Mouse (Mus musculus): ENCODE results near the gene Abhd16a.

Abhd16a gene

GRCm38 (mm10) chr17:35088825-35089644 is at the start of gene Abhd16a:
Gene Abhd16a (plus strand): TSS chr17:35089263.
- DNase-seq = peak; percentile 95

DNA sequence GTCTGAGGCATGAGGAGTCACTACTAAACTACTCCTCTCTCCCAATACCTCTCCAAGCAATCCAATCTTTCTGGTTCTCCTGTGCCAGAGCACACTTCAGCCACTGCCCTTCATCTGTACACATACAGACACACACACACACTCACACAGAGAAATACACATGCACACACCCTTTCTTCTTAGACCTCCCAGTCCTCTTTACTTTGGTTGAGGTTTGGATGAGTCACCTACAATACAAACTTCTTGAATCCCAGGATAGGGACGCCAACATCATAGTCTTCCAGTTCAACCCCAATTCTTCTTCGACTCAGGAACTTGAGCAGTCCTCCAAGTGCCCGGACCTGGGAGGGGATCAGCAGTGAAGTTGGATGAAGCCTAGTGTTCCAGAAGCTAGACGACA is 45.3 kb upstream of the Abhd16a start:
- no peak for DNase-seq

DNA sequence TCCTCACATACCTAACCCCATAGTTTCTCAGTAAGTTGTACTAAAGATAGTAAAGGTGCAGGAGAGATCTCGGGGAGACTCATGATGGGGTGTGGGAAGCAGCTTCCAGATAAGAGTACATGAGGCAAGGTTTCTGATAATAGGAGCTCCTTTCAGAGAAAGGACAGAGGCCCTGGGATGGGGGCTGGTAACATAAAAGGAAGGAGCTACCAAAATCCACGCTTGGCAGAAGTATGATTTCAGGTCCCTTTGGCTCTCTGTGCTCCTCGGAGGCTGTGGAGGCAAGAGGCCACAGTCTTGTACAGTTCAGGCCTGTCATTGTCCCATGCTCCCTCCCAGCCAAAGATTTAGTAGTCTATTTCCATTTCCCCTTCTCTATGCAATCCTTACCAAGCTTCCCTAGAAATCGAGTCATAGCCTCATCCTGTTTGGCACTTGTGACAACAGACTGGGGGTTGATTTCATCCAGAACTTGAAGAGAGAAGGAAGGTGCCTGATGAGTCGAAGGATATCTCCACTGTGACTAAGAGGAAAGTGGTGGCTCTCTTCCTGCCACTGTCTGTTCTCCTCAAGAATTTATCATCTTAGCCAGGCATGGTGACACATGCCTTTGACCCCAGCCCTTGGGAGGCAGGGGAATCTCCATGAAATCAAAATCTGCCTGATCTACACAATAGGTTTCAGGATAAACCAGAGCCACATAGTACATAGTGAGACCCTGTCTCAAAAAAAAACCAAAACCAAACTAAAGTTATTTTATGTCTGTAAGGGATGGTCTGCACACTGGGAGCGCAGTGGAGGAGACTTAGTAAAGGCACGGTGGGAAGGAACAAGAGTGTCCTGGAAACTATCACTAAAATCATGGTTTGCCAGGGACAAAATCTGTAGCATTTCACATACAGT is 43.9 kb upstream of the Abhd16a start:
- DNase-seq = peak; percentile 5

GRCm38 (mm10) chr17:35045807-35046680 is 43.0 kb upstream of the Abhd16a start:
- DNase-seq = peak; percentile 39

DNA sequence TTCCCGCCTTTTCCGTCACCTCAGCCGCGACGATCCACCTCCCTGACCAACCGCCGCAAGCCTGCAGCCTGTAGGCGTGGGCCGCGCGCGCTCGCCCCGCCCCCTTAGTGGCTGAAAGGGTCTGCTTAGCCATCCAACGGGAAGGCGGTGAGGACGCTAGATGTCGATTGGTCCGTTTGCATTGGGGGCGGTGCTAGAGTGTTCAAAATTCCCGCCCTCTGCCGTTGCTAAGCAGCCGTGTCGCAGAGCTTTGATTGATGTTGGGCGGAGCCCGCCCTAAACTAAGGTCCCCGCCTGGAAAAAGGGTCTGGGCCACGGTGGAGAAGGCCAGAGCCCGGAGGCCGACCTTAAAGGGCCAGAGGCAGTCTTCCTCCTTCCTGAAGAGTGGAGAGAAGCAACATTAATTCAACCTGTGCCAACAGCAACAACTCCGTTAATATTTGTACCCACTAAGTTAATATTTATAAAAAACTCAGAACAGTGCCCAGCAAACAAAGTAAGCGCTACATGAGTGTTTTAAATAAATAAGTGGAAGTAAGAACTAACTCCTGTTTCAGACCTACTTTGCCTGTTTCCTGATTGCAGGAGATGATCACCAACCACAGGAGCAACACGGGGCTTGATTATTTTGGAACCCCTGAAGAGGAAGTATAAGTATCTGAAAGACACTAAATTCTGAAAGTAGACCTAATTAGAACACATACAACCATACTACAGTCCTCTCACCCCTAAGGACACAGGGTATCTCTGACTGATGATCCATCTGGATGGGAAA is 42.2 kb upstream of the Abhd16a start, which contains the start of gene Msh5:
Gene Msh5, minus strand, starts transcription at position 65 of the 775 bp plus-strand sequence.
- DNase-seq = peak; percentile 94

GRCm38 (mm10) chr17:35047688-35048087 is 41.4 kb upstream of the Abhd16a start:
- no peak for DNase-seq

GRCm38 (mm10) chr17:35048149-35048931 is 40.7 kb upstream of the Abhd16a start:
- DNase-seq = peak; percentile 7

GRCm38 (mm10) chr17:35048932-35049440 is 40.1 kb upstream of the Abhd16a start:
- DNase-seq = no peak

DNA sequence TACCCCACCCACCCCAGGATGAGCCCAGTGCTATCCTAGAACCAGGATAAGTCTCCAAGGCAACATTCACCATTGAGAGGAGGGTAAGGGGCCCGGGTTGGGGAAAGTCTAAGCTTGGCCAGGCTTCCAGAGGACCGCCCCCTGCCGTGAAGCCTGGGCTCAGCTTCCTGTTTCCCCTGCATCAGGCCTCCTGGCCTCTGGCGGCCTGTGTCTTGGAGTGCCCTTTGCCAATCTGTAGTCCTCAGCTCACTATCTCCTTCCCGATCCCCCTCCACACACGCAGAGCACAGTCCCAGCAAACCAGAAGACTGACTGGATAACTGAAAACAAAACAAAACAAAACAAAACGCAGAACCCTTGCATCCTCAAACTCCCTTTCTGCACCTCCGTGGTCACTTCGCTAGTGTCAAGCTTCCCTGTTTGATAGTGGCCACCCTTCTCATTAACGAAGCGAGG is 39.5 kb upstream of the Abhd16a start, which contains the start of gene Clic1:
Gene Clic1, plus strand, starts transcription at position 406 of the 456 bp plus-strand sequence.
- no peak for DNase-seq

- peak; percentile 40 for DNase-seq
These were observed 38.8 kb upstream of the Abhd16a start for GRCm38 (mm10) chr17:35050126-35050750.

DNA sequence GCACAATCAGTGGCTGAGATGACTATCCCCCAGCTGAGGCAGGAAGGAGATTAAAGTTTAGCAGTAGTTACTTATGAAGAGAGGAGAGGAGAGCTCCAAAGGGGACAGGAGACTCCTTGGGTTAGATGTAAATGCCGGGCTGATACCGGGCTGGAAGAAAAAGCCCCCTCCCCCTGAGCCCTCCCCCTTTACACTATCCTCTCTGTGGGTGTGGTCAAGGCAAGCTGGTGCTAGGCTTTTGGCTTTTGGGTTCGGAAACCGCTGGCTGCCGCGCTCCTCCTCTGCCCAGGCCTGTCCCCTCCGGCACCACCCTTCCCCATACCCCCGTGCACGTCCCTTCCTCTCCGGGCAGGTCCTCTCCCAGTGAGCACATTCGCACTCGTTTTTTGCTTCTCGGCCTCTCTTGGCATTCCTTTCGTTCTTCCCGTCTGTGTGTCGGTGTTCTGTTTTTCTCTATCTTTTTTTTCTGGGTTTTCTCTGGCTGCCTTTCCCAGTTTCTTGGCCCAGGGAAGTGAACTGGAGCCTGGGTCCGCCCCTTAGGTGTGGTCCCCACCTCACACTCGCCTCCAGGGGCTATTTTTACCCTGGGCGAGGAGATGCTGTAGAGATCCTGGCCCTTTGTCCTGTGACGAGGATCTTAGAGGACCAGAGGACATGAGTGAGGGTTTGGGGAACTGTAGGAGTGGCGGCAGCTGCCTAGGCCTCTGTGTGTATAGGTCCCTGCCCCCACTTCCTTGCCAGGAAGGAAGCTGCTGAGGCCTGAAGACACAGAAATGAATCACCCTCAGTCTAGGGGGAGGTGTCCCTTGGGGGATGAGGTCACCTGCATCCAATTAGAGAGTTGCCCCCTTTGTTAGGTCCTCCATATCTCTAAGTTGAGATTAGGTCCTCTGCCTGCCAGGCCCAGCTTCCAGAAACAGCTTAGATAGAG is 37.6 kb upstream of the Abhd16a start:
- DNase-seq = peak; percentile 52

DNA sequence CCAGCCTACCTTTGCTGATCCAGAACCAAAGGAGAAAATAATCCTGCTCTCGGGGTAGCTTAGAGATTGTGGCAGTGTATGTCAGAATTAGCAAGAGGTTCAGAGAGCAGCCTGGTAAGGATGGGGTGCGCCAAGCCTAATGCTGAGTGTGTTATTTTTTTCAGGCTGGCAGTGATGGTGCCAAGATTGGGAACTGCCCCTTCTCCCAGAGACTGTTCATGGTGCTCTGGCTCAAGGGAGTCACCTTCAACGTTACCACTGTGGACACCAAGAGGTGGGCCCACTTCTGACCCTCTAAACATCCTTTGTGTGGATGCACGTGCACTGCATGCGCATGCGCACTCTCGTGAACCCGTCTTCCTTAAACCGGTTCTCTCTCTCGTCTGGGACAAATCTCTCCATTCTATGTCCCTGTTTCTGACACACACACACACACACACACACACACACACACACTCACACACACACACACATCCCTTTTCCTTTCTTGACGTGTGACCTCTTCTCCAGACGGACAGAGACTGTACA is 36.7 kb upstream of the Abhd16a start:
- no peak for DNase-seq

DNA sequence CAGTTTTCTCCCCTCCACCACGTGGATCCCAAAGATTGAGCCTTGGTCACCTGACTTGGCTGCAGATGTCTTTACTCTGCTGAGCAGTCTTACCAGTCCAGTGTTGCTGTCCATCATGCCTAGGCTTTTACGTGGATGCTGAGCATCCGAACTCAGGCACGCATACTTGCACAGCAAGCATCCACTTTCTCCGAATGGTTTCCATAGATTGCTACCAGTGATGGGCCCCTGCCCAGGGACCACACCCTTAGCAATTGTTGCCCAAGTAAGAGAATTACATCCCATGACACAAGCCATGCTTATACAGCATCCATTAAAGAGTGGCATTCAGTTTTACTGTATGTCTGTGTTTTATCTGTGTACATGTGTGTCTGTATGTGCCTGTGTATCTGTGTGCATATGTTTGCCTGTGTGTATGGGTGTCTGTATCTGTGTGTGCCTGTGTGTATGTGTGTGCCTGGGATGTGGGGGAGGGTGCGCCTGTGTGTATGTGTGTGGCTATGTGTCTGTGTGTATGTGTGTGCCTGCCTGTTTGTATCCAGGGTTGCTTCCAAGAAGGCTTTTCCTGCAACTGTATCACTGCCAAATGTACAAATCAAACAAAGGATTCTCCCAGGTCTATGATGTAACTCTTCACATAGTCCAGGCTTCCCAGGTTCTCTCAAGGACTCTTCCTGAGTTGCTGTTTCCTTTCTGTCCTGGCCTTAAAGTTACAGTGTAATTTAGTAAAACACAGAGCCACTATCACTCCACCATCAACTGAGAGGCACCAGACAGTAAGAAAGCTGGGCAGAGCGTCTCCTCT is 33.2 kb upstream of the Abhd16a start:
- no peak for DNase-seq

- DNase-seq = no peak
These were observed 32.0 kb upstream of the Abhd16a start for GRCm38 (mm10) chr17:35057090-35057489.

DNA sequence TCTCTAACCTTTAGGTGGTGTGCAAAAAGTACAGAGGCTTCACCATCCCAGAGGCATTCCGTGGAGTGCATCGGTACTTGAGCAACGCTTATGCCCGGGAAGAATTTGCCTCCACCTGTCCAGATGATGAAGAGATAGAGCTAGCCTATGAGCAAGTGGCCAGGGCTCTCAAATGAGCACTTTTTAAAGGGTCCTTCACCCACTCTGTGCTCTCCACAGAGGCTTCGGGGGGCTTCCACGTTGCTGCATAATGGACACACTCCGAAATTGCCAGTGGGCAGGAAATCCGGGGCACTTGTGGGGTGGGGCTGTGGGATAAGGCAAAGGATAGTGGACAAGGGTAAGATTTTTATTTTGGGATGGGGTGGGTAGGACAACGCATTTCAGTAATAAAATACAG is 30.7 kb upstream of the Abhd16a start:
- DNase-seq = peak; percentile 28

DNA sequence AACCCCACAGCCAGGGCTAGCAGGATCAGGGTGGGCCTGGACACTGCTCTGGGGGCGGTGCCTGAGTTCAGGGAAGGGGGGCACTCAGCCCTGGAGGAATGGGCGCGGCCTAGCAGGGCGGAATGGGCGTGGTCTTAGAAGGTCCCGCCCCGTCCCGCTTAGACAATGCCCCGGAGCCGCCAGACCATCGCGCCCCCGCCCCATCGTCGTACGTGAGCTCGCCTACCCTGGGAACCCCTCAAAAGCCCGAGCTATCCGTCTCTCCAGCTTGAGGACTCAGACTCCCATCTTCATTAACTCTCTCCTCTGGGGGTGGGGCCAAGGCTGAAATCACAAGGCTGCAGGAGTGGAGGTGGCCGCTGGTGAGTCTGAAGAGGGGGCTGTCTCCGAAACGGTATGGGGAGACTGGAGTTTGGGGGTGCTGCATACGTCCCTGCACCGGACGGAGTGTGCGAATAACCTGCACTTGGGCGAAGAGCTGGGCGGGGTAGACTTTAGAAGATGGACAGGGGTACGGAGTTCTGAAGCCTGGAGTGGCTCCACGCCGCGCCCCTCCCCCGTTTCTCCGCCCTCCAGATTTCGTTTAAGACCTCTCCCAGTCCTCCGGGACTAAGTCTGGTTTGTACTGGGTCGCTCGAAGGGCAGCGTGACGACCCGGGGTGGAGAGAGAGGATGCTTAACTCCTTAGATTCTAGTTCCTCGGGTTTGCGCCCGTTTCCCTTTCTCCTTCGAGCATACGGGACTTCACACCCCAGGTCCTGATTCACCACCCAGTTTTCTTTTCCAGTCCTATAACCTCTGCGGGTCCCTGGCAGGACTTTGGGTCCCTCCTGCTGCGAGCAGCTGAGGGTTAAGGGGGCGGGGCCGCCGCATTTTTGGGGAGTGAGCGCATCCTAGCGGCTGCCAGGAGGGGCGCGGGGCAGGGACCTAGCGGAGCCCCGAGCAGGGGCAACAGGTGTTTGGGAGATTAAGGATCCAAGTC is 29.9 kb upstream of the Abhd16a start, which contains the start of gene Ddah2:
Gene Ddah2, plus strand, starts transcription at position 125 of the 982 bp plus-strand sequence.
- peak; percentile 84 for DNase-seq
